ENCODE assay signal across 8 mouse cellular contexts in the genomic region with DNA sequence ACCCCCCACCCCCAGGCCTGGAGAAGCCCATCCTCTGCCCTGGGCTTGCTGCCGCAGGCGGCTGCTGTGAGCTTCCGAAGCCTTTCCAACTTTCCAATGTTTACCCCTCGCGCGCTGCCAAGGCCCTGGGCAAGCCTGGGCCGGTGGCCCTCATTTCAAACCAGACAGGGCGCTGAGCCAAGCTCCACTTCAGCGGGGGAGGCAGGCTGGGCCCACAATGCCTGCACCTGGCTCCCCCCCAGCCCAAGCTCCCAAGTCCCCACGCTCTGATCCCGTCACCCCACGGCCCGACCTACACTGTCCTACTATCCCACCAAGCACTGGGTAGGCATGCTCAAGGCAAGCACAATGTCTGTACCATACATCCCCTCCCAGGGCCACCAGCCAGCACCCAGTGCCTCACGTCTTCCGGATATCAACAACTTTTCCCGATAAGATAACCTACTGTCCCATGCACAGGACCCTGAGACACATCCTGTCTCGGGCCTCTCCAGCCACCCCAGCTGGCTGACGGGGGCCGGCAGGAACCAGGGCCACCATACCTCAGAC. TPM values are rescaled to one million over a fixed set of nuclear protein-coding genes. Genes with fewer than 3 reads are reported as not detected.
DNase-seq lines count a peak whose midpoint lies in the region; ATAC-seq and TF ChIP-seq lines count a peak whose summit lies in the region.

No protein-coding gene starts in this region.

- peak; percentile 5 for ATAC-seq in intestine, embryonic 14.5 days (replicated peaks; ENCODE audit: low FRiP score, low TSS enrichment, low read depth)
- peak; percentile 10 for ATAC-seq in midbrain, embryonic 11.5 days (ENCODE audit: low FRiP score)
- ATAC-seq in inflammation-experienced regulatory T-cells, adult 6 months: no peak

- H3K9me3 ChIP-seq in intestine, embryonic 14.5 days (ENCODE audit: control insufficient read depth, low read length): no peaks in the 10 kb centered on the region
- H3K9me3 ChIP-seq in midbrain, embryonic 11.5 days (ENCODE audit: control insufficient read depth, low read length): no peaks in the 10 kb centered on the region

- intact Hi-C loops in left cerebral cortex, postnatal 10 days (cut with DNase I): loop anchor here (5.0 kb wide), 1 partner anchor 37 kb away; a partner anchor contains a TSS

- TF ChIP-seq POLR2A in testis, adult 2 months (IDR thresholded peaks at IDR 0.05; ENCODE audit: control insufficient read depth, low read depth, low read length): no peak

- H3K36me3 ChIP-seq in intestine, embryonic 14.5 days (ENCODE audit: control insufficient read depth, insufficient read depth, low read length): no peaks in the 10 kb centered on the region
- H3K36me3 ChIP-seq in midbrain, embryonic 11.5 days (ENCODE audit: control insufficient read depth, insufficient read depth, low read length): no peaks in the 10 kb centered on the region
- H3K36me3 ChIP-seq in testis, adult 2 months (ENCODE audit: control insufficient read depth, insufficient read depth, low read length): no peaks in the 10 kb centered on the region

- H3K4me2 ChIP-seq in intestine, embryonic 14.5 days (ENCODE audit: low read length): peak overlapping the region; percentile 73
- peak overlapping the region; percentile 37 for H3K4me2 ChIP-seq in midbrain, embryonic 11.5 days

- H3K27ac ChIP-seq in intestine, embryonic 14.5 days (ENCODE audit: low read depth): peak overlapping the region; percentile 98
- H3K27ac ChIP-seq in midbrain, embryonic 11.5 days (ENCODE audit: low read depth, low read length): peak overlapping the region; percentile 98
- peak overlapping the region; percentile 87 for H3K27ac ChIP-seq in testis, adult 2 months (ENCODE audit: control insufficient read depth, insufficient read depth, low read depth, low read length)

- peak; percentile 74 for DNase-seq in adipocyte (ENCODE audit: low spot score)
- peak; percentile 96 for DNase-seq in cerebellum, postnatal 14 days
- DNase-seq in gastrocnemius, postnatal 25 days: peak; percentile 83
- no peak for DNase-seq in intestine, embryonic 14.5 days (ENCODE audit: low spot score)
- DNase-seq in left cerebral cortex, postnatal 10 days (ENCODE audit: extremely low spot score in 1 of 2, low spot score in 2 of 2): peak; percentile 77 to 88
- DNase-seq in midbrain, embryonic 11.5 days (ENCODE audit: low spot score, missing footprints): no peak

- peak overlapping the region; percentile 42 for H3K4me3 ChIP-seq in intestine, embryonic 14.5 days (ENCODE audit: low read depth, low read length)
- peak overlapping the region; percentile 15 for H3K4me3 ChIP-seq in midbrain, embryonic 11.5 days (ENCODE audit: low read depth, low read length)
- H3K4me3 ChIP-seq in testis, adult 2 months (ENCODE audit: control insufficient read depth, low read depth, low read length): peak overlapping the region; percentile 4

- H3K27me3 ChIP-seq in intestine, embryonic 14.5 days (replicated peaks; ENCODE audit: control insufficient read depth, insufficient read depth, low read length): no peaks in the 10 kb centered on the region
- H3K27me3 ChIP-seq in midbrain, embryonic 11.5 days (ENCODE audit: control insufficient read depth, insufficient read depth, low read length): no peaks in the 10 kb centered on the region
- no peaks in the 10 kb centered on the region for H3K27me3 ChIP-seq in testis, adult 2 months (ENCODE audit: control insufficient read depth, insufficient read depth, low read length)

- no peak for TF ChIP-seq CTCF in testis, adult 2 months (IDR thresholded peaks at IDR 0.05; ENCODE audit: control insufficient read depth, insufficient read depth, insufficient replicate concordance, low read depth, low read length)

- 36% methylated on average over 19 of the region's 19 CpGs for WGBS in intestine, embryonic 14.5 days
- WGBS in midbrain, embryonic 11.5 days: 77% methylated on average over 19 of the region's 19 CpGs

- peak overlapping the region; percentile 59 for H3K9ac ChIP-seq in intestine, embryonic 14.5 days (ENCODE audit: low read length)
- peak overlapping the region; percentile 62 for H3K9ac ChIP-seq in midbrain, embryonic 11.5 days (ENCODE audit: low read length)

- H3K4me1 ChIP-seq in intestine, embryonic 14.5 days (replicated peaks; ENCODE audit: control insufficient read depth, insufficient read depth, low read length): peaks cover 61% of the 10 kb centered on the region
- peaks cover 54% of the 10 kb centered on the region for H3K4me1 ChIP-seq in midbrain, embryonic 11.5 days (ENCODE audit: control insufficient read depth, insufficient read depth, low read length)
- peaks cover 30% of the 10 kb centered on the region for H3K4me1 ChIP-seq in testis, adult 2 months (ENCODE audit: control insufficient read depth, insufficient read depth, low read length)

RNA-seq across cellular contexts. Expression of a gene that starts 38.8 kb away (rescaled TPM):
- total RNA-seq in gastrocnemius, postnatal 25 days (2021): 100 to 1,000 TPM in 1 of 2 experiments, 10 to 100 TPM in 1; 92.7 to 108 TPM
- 26.1 and 27.5 TPM in 2 replicates for polyA plus RNA-seq in intestine, embryonic 14.5 days (2014; fragmentation: Nextera tagmentation; extraction: Ambion mirVana)
- total RNA-seq in left cerebral cortex, postnatal 10 days (2021): 100 to 1,000 TPM; 131 to 146 TPM
- polyA plus RNA-seq in midbrain, embryonic 11.5 days (2014; fragmentation: Nextera tagmentation; extraction: Ambion mirVana): 13.4 and 14.7 TPM in 2 replicates
- 28.0 and 31.7 TPM in 2 replicates for polyA plus RNA-seq in testis, adult 2 months (2012; rRNA removed)
- 1 to 10 TPM; 3.9 to 6.7 (median 4.7) TPM for polyA plus RNA-seq in inflammation-experienced regulatory T-cells, adult 6 months (2017; shearing (Covaris generic))

Comparison
In these comparisons a context has a peak if more than half of its experiments do, and no peak if none do; other contexts are left out.
1. DNase-seq: peak in adipocyte (single experiment), cerebellum, postnatal 14 days (2 of 2), gastrocnemius, postnatal 25 days (single experiment) and left cerebral cortex, postnatal 10 days (2 of 2); none in intestine, embryonic 14.5 days (single experiment) and midbrain, embryonic 11.5 days (single experiment).
2. Peak in every context shown above with its lines, with median percentiles within 50 percentile points of each other: H3K27ac ChIP-seq and H3K4me3 ChIP-seq.